Mouse (Mus musculus): Measurements from ENCODE around the gene Vmn1r112. TPM values are rescaled to one million over a fixed set of nuclear protein-coding genes. Genes with fewer than 3 reads are reported as not detected.

Vmn1r112 gene
- not detected for polyA plus RNA-seq (2014; fragmentation: Illumina TruSeq; extraction: RNeasy Lipid Tissue Mini Kit (QIAGEN cat#74804); ENCODE audit: low replicate concordance)

DNA sequence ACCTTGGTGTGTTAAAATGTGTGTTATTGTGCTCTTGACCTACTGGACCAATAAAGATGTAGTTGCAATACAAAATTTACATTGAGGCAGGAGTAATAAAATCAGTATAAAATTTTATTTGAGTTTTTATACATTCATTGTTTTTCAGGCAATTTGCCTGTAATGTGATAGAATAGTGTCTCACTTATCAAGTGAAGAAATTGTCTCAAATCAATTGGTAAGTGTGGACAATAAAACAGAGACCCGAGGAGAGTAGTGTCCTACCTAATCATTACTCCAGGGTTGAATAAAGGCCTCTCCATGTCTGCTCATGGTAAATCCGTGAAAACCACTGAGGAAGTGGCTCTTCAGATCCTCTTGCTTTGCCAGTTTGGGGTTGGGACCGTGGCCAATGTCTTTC is at the start of gene Vmn1r112:
Gene Vmn1r112, plus strand, starts transcription at position 301 of the 400 bp plus-strand sequence.

DNA sequence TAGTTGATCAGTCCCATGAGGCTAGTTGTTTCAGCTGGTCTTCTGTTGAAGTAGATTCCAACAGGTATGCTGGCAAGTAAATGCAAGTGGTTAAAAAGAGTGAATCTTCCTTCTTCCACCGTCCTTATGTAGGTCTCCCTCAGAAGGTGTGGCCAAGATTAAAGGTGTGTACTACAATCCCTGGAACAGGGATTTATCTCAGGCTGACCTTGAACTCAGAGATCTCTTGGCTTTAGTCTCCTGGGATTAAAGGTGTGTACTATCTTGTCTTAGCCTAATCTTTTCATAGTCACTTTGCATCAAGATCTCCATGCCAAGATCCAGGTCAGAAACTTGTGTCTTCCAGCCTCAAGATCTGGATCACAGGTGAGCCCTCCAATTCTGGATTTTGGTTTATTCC is 40.5 kb upstream of the Vmn1r112 start, which contains the start of gene Gm10668:
Gene Gm10668, minus strand, starts transcription at position 101 of the 400 bp plus-strand sequence.

DNA sequence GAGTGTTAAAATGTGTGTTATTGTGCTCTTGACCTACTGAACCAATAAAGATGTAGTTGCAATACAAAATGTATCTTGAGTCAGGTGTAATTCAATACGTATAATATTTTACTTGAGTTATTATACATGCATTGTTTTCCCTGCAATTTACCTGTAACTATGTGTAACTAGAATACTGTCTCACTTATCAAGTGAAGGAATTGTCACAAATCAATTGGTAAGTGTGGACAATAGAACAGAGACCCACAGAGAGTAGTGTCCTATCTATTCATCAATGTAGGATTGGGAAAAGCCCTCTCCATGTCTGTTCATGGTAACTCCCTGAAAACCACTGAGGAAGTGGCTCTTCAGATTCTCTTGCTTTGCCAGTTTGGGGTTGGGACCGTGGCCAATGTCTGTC is 16.0 kb downstream of the Vmn1r112 start, which contains the start of gene Vmn1r113:
Gene Vmn1r113, plus strand, starts transcription at position 301 of the 400 bp plus-strand sequence.

DNA sequence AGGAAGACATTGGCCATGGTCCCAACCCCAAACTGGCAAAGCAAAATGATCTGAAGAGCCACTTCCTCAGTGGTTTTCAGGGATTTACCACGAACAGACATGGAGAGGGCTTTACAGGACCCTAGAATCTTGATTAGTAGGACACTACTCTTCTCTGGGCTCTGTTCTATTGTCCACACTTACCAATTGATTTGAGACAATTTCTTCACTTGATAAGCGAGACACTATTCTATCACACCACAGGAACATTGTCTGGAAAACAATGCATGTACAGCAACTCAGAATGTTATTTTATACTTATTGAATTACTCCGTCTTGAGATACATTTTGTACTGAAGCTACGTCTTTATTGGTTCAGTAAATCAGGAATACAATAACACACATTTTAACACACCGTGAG is 41.1 kb downstream of the Vmn1r112 start, which contains the start of gene Vmn1r114:
Gene Vmn1r114, minus strand, starts transcription at position 101 of the 400 bp plus-strand sequence.

Other genes with a start within 250 kb of the Vmn1r112 start
- not detected for gene Vmn1r104, start 237.3 kb upstream of the Vmn1r112 start, polyA plus RNA-seq (2014; fragmentation: Illumina TruSeq; extraction: RNeasy Lipid Tissue Mini Kit (QIAGEN cat#74804); ENCODE audit: low replicate concordance)
- not detected for gene Gm5726, start 225.4 kb upstream of the Vmn1r112 start, polyA plus RNA-seq (2014; fragmentation: Illumina TruSeq; extraction: RNeasy Lipid Tissue Mini Kit (QIAGEN cat#74804); ENCODE audit: low replicate concordance)
- gene Gm4141, start 194.9 kb upstream of the Vmn1r112 start, polyA plus RNA-seq (2014; fragmentation: Illumina TruSeq; extraction: RNeasy Lipid Tissue Mini Kit (QIAGEN cat#74804); ENCODE audit: low replicate concordance): not detected
- gene Gm4513, start 172.2 kb upstream of the Vmn1r112 start, polyA plus RNA-seq (2014; fragmentation: Illumina TruSeq; extraction: RNeasy Lipid Tissue Mini Kit (QIAGEN cat#74804); ENCODE audit: low replicate concordance): not detected
- gene Vmn1r107, start 102.3 kb upstream of the Vmn1r112 start, polyA plus RNA-seq (2014; fragmentation: Illumina TruSeq; extraction: RNeasy Lipid Tissue Mini Kit (QIAGEN cat#74804); ENCODE audit: low replicate concordance): not detected
- gene Vmn1r111, start 68.0 kb upstream of the Vmn1r112 start, polyA plus RNA-seq (2014; fragmentation: Illumina TruSeq; extraction: RNeasy Lipid Tissue Mini Kit (QIAGEN cat#74804); ENCODE audit: low replicate concordance): not detected
- not detected for gene Gm10668, start 40.6 kb upstream of the Vmn1r112 start, polyA plus RNA-seq (2014; fragmentation: Illumina TruSeq; extraction: RNeasy Lipid Tissue Mini Kit (QIAGEN cat#74804); ENCODE audit: low replicate concordance)
- not detected for gene Vmn1r113, start 16.1 kb downstream of the Vmn1r112 start, polyA plus RNA-seq (2014; fragmentation: Illumina TruSeq; extraction: RNeasy Lipid Tissue Mini Kit (QIAGEN cat#74804); ENCODE audit: low replicate concordance)
- not detected for gene Vmn1r114, start 41.0 kb downstream of the Vmn1r112 start, polyA plus RNA-seq (2014; fragmentation: Illumina TruSeq; extraction: RNeasy Lipid Tissue Mini Kit (QIAGEN cat#74804); ENCODE audit: low replicate concordance)
- not detected for gene Vmn1r115, start 73.8 kb downstream of the Vmn1r112 start, polyA plus RNA-seq (2014; fragmentation: Illumina TruSeq; extraction: RNeasy Lipid Tissue Mini Kit (QIAGEN cat#74804); ENCODE audit: low replicate concordance)
- gene Vmn1r116, start 101.1 kb downstream of the Vmn1r112 start, polyA plus RNA-seq (2014; fragmentation: Illumina TruSeq; extraction: RNeasy Lipid Tissue Mini Kit (QIAGEN cat#74804); ENCODE audit: low replicate concordance): not detected
- gene Vmn1r117, start 112.9 kb downstream of the Vmn1r112 start, polyA plus RNA-seq (2014; fragmentation: Illumina TruSeq; extraction: RNeasy Lipid Tissue Mini Kit (QIAGEN cat#74804); ENCODE audit: low replicate concordance): not detected
- not detected for gene Vmn1r118, start 141.2 kb downstream of the Vmn1r112 start, polyA plus RNA-seq (2014; fragmentation: Illumina TruSeq; extraction: RNeasy Lipid Tissue Mini Kit (QIAGEN cat#74804); ENCODE audit: low replicate concordance)
- not detected for gene Vmn1r119, start 241.3 kb downstream of the Vmn1r112 start, polyA plus RNA-seq (2014; fragmentation: Illumina TruSeq; extraction: RNeasy Lipid Tissue Mini Kit (QIAGEN cat#74804); ENCODE audit: low replicate concordance)